Mouse (Mus musculus) stomach, embryonic 16.5 days (tissue): Measurements from ENCODE around the gene Znhit6. TPM values are rescaled to one million over a fixed set of nuclear protein-coding genes. Genes with fewer than 3 reads are reported as not detected.

ENCODE experiments used
- ATAC-seq: fragments of 200-750 bp; cut with Nextera tagmentation; 2 replicates; pipeline ENCODE4 v1.8.0; 2017; ENCODE audit warnings: moderate number of reproducible peaks, moderate TSS enrichment; ENCODE audit not compliant: insufficient read depth, low FRiP score
- H3K27ac ChIP-seq: fragments of 300-500 bp; sonication (generic); 2 replicates; pipeline ENCODE4 v1.5.1; 2014; ENCODE audit warnings: low read length
- H3K27me3 ChIP-seq: fragments of 300-500 bp; sonication (generic); 2 replicates; pipeline ENCODE4 v1.6.1; 2014; ENCODE audit warnings: low read length, control low read depth, mixed read lengths; ENCODE audit not compliant: control insufficient read depth, insufficient read depth
- H3K36me3 ChIP-seq: fragments of 300-500 bp; sonication (generic); 2 replicates; pipeline ENCODE4 v1.6.1; 2014; ENCODE audit warnings: low read length; ENCODE audit not compliant: control insufficient read depth, insufficient read depth
- H3K4me1 ChIP-seq: fragments of 300-500 bp; sonication (generic); 2 replicates; pipeline ENCODE4 v1.6.1; 2014; ENCODE audit warnings: low read length, control low read depth, mixed read lengths; ENCODE audit not compliant: control insufficient read depth, insufficient read depth
- H3K4me2 ChIP-seq: fragments of 300-500 bp; sonication (generic); 2 replicates; pipeline ENCODE4 v1.6.1; 2014; ENCODE audit warnings: low read depth, low read length, mixed read lengths
- H3K4me3 ChIP-seq: fragments of 300-500 bp; sonication (generic); replicated peaks from 2 replicates; pipeline ENCODE4 v1.5.1; 2014; ENCODE audit warnings: mild to moderate bottlenecking, low read length
- H3K9ac ChIP-seq: fragments of 300-500 bp; sonication (generic); 2 replicates; pipeline ENCODE4 v1.6.1; 2014; ENCODE audit warnings: low read length
- H3K9me3 ChIP-seq: fragments of 300-500 bp; sonication (generic); replicated peaks from 2 replicates; pipeline ENCODE4 v1.6.1; 2016; ENCODE audit warnings: low read length, control low read depth; ENCODE audit not compliant: control insufficient read depth
- WGBS: fragments of 180-500 bp; shearing (Covaris S2); extraction: QIAGEN DNeasy Blood & Tissue Kit; methylation state at CpG from one replicate; pipeline ENCODE4 v1.1.7; 2014; 5-methylcytosine and 5-hydroxymethylcytosine counted together
- polyA plus RNA-seq: library from polyadenylated mRNA; unstranded; fragments of >200 nt; fragmentation: Nextera tagmentation; extraction: Ambion mirVana; gene quantifications from 2 replicates; pipeline ENCODE4 v1.2.1, GENCODE M21; 2015

Gene Znhit6
- polyA plus RNA-seq, 1 experiment from 2014 or later, result 27.3 TPM

DNA sequence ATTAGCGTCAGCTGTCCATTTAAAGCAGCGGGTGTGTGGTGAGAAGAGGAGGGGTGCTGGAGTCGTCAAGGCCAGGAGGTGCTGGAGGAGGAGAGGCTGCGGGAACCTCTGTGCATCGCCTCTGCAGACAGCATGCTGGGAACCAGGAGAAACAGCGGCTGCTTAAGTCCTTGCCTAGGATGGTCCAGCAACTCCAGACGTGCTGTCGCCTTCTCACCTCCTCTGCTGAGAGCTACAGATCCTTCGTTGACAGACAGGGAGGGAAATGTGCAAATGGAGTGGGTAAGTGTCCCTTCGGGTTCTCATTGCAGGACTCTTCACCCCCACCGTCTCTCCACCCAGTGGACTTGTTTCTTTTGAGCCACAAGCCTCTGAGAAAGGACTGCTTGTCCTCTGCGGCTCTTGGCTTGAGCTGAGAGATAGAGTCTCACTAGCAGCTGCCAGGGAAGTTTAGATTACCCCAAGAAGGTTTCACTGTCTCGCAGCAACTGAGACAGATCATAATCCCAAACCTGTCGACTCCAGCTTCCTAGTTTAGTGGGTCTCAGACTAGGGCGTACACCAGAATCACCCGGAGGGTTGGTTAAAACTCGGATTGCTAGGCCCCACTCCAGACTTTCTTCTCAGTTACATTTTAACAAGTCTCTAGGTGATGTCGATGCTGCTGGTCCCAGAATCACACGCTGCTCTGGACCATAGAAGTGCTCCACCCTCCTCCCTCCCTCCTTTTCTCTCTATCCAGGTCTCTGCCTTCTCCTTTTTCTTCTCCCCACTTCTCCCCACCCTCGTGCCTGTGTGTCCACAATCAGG, 76.5 kb downstream of the Znhit6 start:
- peaks cover 15% of the 10 kb centered on the region for H3K4me1 ChIP-seq
- peak overlapping the region; percentile 95 for H3K27ac ChIP-seq
- no peaks in the 10 kb centered on the region; the same call in 1 of the 2 replicates for H3K27me3 ChIP-seq
- H3K4me2 ChIP-seq, result peak overlapping the region; percentile 86
- whole genome bisulfite sequencing, result 17% methylated on average over 20 of the region's 20 CpGs
- H3K9ac ChIP-seq, result peak overlapping the region; percentile 88
- no peaks in the 10 kb centered on the region; the same call in 1 of the 2 replicates for H3K36me3 ChIP-seq
- H3K9me3 ChIP-seq, result no peaks in the 10 kb centered on the region
- ATAC-seq, result peak; percentile 5; the same call in 1 of the 2 replicates
- peak overlapping the region; percentile 64 for H3K4me3 ChIP-seq

- no peaks in the 10 kb centered on the region; the same call in 1 of the 2 replicates for H3K27me3 ChIP-seq
- peaks cover 9% of the 10 kb centered on the region for H3K4me1 ChIP-seq
- peak; percentile 66 for ATAC-seq
- H3K9ac ChIP-seq, result peak overlapping the region; percentile 88
- no peaks in the 10 kb centered on the region for H3K9me3 ChIP-seq
- H3K36me3 ChIP-seq, result no peaks in the 10 kb centered on the region
- peak overlapping the region; percentile 64 for H3K4me3 ChIP-seq
- H3K4me2 ChIP-seq, result peak overlapping the region; percentile 86
- WGBS, result 1% methylated on average over 53 of the region's 53 CpGs
- H3K27ac ChIP-seq, result peak overlapping the region; percentile 95
These were observed 77.4 kb downstream of the Znhit6 start for GRCm38 (mm10) chr3:145653191-145653940.

DNA sequence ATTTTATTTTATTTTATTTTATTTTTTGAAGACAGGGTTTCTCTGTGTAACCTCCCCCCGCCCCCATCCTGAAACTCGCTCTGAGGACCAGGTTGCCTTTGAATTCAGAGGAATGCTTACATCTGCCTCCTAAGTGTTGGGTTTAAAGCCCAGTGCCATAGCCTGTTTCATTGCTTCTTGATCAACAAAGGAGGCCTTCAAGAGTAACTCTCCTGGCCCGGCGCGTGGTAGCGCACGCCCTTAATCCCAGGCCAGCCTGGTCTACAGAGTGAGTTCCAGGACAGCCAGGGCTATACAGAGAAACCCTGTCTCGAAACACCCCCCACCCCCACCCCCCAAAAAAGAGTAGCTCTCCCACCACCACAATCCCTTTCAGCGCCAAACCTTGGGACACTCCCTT, 78.0 kb downstream of the Znhit6 start:
- peak overlapping the region; percentile 86 for H3K4me2 ChIP-seq
- no peaks in the 10 kb centered on the region for H3K9me3 ChIP-seq
- no peak for ATAC-seq
- no peaks in the 10 kb centered on the region for H3K36me3 ChIP-seq
- peaks cover 6% of the 10 kb centered on the region; the same call in 1 of the 2 replicates for H3K4me1 ChIP-seq
- no peaks in the 10 kb centered on the region; the same call in 1 of the 2 replicates for H3K27me3 ChIP-seq
- H3K27ac ChIP-seq, result peak overlapping the region; percentile 95
- H3K4me3 ChIP-seq, result peak overlapping the region; percentile 64
- WGBS, result 82% methylated on average over 9 of the region's 9 CpGs
- peak overlapping the region; percentile 88; the same call in 1 of the 2 replicates for H3K9ac ChIP-seq

Other genes starting within 250 kb of the Znhit6 start
- gene Ccn1, start 73.8 kb downstream of the Znhit6 start, polyA plus RNA-seq, result 50.4 and 52.6 TPM in 2 replicates
- gene Ddah1, start 182.5 kb downstream of the Znhit6 start, polyA plus RNA-seq, result 12.0 and 17.7 TPM in 2 replicates